Mouse (Mus musculus) left cerebral cortex, adult 8-10 months (tissue): ENCODE data around the gene Blnk. TPM values are rescaled to one million over a fixed set of nuclear protein-coding genes. Genes with fewer than 3 reads are reported as not detected.

Experiments
- DNase-seq, 2 experiments: peaks; one replicate each; pipeline ENCODE4 v3.0.0; 2022; ENCODE audit warnings: low spot score in 2 of 2
- total RNA-seq, 4 experiments: library from RNA; stranded (reverse); gene quantifications; 2 replicates each; pipeline ENCODE4 v1.2.4; 2022

Blnk gene
- total RNA-seq, result 10 to 100 TPM in 3 of 4 experiments, 1 to 10 TPM in 1; 9.6 to 13.5 (median 10.9) TPM

GRCm38 (mm10) chr19:40994057-40994585 is at the start of gene Blnk:
Gene Blnk (minus strand): TSS chr19:40994535.
- DNase-seq, result peak in 1 of 2 experiments; percentile 38

- DNase-seq, result no peak
These were observed 44.8 kb upstream of the Blnk start for GRCm38 (mm10) chr19:41039110-41039509.

- no peak for DNase-seq
These were observed 41.6 kb upstream of the Blnk start for GRCm38 (mm10) chr19:41035809-41036551.

DNA sequence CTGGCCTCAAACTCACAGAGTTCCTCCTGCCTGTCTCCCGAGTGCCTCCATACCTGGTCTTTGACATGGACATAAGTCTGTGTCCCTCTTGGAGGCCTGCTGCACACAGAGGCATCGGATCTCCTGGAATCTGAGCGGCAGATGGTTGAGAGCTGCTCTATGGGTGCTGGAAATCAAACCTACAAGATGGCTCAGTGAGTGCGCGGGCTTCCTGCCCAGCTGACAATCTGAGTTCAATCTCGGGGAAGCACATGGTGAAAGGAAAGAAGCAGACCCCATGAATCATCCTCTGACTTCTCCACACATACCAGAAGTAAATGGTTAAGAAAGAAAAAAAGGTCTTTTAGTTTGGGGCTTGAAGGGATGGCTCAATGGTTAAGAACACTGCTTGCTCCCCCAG is 37.5 kb upstream of the Blnk start:
- no peak for DNase-seq

GRCm38 (mm10) chr19:41031009-41031408 is 36.7 kb upstream of the Blnk start:
- DNase-seq, result no peak

DNA sequence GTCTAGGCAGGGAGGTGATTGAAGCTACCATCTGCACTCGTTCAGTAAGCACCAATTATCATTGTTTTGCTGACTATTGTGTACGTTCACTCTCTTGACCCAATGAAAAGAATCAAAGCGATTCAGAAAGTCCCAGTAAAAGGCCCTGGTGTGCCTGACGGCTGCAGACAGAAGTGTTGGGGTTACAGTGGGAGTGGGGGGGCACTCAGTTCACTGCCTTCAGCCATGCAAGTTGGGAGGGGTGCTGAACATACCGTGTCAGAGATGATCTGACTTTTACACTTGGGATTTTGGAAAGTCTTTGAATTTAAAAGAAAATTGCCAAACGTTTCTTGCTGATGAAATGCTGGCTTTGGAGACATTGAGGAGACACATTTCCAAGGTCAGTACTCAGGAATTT is 35.8 kb upstream of the Blnk start:
- DNase-seq, result no peak

DNA sequence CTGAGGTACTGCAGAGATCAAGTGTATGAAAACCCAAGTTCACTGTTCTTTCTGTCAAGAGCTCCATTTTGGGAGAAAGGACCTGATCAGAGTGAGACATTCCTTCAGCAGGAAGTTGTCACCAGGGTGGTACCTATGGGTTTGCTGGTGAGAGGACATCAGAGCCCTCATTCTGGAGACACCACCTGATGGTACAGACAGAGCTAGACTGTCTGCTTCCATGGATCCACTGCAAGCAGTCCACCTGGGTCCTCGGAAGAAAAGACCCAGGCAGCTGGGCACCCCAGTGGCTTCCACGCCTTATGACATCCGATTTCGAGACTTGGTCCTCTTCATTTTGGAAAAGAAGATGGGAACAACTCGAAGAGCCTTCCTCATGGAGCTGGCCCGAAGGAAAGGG is 34.9 kb upstream of the Blnk start, which contains the start of gene Dntt:
Gene Dntt, plus strand, starts transcription at position 57 of the 400 bp plus-strand sequence.
- DNase-seq, result no peak

DNA sequence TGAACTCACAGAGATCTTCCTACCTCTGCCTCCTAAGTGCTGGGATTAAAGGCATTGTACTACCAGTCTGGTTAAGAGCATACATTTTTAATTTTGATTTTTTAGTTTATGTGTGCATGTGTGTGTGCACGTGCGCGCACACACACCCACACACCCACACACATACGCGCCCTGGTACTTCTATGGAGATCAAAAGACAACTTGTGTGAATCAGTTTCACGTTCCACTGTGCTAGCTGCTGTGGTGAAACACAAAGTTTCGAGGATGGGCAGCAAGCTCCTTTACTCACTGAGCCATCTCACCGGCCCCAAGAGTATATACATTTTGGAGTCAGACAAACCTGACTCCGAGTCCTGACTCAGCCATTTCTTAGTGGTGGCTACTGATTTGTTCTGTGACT is 33.3 kb upstream of the Blnk start:
- DNase-seq, result no peak

DNA sequence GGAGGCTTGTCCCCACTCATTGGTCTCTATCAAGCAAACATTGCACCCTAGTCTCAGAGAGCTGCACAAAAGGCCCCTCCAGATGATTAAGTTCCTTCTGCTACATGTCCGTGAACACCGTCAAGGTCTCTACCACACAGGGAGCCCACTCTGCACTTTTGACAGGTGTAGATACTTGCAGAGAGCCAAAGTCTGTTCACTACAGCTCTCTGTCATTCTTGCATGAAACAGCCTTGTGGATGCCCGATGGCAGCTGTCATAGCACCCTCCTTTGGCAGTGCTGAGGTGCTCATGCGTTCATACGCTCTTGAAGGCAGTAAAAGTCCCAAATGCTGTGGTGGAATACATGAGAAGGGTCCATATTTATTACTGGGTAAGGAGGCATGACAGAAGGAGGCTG is 32.7 kb upstream of the Blnk start:
- DNase-seq, result no peak

GRCm38 (mm10) chr19:41026551-41026950 is 32.2 kb upstream of the Blnk start:
- DNase-seq, result no peak

DNA sequence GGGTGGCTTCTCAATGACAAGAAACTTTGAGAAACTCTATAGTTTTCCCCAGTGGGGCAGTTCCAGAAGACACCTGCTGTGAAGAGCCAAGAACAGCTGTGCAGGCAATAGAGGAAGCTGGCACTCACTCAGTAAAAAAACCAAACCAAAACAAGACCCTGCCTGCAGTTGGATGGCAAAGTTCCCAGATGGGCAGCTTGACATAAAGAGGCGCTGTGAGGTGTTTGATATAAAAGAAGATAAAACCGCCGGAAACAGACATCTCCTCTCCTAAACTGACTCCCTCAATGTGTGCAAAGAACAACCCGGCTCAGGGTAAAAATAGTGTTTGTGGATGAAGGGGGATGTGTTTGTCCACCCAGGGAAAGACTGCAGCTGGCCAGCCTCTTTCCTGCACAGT is 27.9 kb upstream of the Blnk start:
- DNase-seq, result peak in 1 of 2 experiments; percentile 24

DNA sequence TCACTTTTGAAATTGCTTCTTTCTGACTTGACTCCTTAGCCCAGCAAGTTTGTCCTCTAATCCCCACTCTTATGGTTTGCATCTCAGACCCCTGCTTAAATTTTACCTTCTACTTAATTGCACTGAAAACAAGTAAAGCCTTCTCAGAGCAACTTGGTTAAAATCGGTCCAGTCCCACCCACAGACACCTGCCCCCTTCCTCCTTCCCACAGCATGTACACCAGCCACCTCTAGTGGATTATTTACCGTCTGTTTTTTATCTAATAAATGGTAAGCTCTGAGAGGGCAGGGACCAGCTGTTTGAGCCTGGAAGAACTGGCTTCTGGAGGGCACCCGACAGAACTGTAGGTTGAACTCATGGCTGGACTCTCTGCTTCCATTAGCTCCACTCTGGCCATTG is 26.2 kb upstream of the Blnk start:
- no peak for DNase-seq

- DNase-seq, result no peak
These were observed 24.9 kb upstream of the Blnk start for GRCm38 (mm10) chr19:41019164-41019675.

DNA sequence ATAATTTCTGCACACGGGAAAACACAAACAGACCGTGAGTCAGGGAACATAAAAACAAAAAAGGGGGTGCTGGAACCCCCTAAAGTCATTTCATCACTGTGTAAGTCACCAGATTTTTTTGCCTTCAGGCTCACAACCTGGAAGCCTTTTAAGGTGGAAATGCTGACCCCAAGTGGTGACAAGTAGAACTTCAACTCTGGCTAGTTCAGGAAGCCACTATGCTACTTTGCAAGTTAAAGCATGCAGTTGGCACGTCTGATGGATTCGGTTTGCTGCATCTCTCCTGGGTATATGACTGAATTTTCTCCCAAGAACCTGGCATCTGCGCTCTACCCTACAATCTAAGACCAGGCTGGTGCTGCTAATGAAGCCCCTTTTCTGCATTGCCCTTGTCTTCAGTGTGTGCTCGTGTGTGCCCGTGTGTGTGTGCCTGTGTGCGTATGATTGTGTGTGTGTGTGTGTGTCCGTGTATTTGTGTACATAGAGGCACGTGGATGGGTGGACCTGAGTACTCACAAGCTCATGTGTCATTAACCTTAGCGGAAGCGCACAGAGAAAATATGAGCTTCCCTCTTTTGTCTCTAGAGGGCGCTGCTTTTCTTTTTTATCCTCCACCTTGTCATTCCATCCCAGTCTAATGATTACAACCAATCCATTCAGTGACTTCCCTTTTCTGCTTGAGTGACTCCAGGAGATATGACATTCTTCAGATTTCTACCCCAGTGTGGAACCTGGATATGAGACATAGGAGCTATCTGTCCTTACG is 21.8 kb upstream of the Blnk start:
- no peak for DNase-seq

DNA sequence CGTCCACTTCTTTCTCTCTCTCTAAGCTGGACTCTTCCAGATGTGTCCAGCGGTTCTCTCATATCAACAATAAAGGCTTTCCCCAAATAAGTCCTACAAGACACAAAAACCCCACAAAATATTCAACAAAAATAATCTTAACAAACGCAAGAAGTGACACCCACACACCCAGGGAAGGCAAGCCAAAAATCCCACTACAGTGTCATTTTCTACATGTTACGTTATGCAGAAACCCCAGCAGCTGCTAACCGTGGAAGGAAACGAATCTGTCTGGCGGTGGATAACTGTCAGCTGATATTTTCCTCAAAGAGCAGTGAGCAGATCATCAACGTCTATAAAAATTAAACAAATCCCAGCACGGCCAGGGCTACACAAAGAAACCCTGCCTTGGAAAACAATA is 19.7 kb upstream of the Blnk start:
- no peak for DNase-seq

DNA sequence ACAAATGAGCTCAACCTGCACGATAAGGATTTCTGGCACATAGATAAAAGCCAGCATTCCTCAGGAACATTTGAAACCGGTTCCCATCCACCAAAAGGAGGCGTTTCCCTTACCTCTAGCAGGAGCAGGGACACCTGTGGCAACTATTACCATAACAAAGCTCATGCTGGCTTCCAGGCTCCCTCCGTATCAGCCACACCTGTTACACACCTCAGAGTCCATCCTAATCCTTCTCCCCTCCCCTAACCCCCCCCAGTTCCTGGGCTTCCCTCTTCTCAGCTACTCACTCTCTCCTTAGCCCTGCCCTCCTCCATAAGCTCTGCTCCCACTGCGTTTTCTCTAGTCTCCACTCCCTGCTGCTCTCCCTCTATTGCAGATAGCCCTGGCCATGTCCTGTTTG is 19.3 kb upstream of the Blnk start:
- DNase-seq, result no peak

GRCm38 (mm10) chr19:41011676-41012075 is 17.3 kb upstream of the Blnk start:
- DNase-seq, result no peak

GRCm38 (mm10) chr19:41008674-41009395 is 14.5 kb upstream of the Blnk start:
- no peak for DNase-seq

- DNase-seq, result no peak
These were observed 13.4 kb upstream of the Blnk start for GRCm38 (mm10) chr19:41007733-41008132.

GRCm38 (mm10) chr19:41007326-41007725 is 13.0 kb upstream of the Blnk start:
- no peak for DNase-seq

DNA sequence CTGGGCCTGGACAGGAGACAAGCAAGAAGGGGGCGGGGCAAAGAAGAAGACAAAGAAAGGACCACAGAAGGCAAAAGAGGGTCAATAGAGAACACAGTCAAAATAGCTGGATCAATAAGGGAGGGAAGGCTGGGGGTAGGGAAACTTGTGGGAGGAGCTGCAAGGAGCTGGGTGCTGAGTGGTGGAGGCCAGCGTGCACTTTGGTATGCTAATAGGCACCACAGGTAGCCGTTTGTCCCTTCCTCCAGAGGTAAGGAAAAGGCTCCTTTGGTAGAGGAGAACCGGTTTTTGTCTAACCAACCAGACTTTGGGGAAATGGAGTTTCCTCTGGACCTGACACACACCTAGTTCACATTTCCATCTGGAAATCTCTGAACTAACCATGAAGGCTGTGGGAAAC is 12.3 kb upstream of the Blnk start:
- no peak for DNase-seq
